Mouse (Mus musculus): ENCODE data around the gene Rpl7l1.
A peak's percentile ranks its signal among the peaks of the same experiment; 100 is the strongest.

GRCm38 (mm10) chr17:46727271-46727670, 55.2 kb downstream of the Rpl7l1 start:
- peak; percentile 23; the same call in 1 of the 2 replicates for TF ChIP-seq POLR2A (IDR thresholded peaks at IDR 0.05; ENCODE audit: extremely low read depth, insufficient read depth, low read length)
- no peak for TF ChIP-seq CTCF (IDR thresholded peaks at IDR 0.05; ENCODE audit: low read depth, low read length)
